Mouse (Mus musculus): ENCODE data around the gene Lmbr1l.

Lmbr1l gene

DNA sequence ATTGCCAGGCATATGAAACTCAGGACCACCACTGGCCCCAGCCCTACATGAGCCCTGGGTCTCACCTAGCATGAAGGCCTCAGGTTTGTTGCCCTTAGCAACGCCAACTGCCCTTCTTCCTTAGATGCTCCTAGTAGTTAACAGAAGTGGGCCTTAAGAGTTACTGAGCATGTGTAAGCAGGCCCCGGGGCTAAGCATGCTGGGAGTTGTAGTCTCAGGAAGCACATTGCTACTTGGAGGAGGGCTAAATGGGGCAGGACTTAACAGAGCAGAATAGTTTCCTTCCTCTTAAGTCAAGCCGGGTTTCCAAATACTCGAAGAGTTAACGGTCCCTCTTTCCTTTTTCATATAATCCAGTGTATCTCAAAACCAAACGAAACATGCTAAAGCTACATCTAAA is 50.7 kb downstream of the Lmbr1l start:
- DNase-seq = peak; percentile 72

DNA sequence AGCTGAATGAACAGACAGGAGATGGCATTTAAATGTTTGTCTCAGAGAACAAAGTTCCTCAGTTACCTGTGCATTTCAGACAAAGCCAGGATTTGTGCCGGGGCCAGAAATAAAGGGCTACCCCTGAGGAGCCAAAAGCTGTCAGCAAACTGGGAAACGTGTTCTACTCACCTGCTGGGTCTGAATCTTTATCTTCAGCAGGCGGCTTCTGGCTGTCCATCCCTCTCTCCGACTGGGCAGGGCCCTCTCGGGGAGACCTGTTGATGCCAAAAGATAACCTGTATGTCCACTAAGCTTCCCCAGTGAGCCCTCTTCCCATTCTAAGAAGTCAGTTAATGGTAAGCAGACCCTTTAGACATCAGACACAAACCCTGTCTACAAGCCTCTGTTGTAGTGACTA is 51.5 kb downstream of the Lmbr1l start:
- no peak for DNase-seq

DNA sequence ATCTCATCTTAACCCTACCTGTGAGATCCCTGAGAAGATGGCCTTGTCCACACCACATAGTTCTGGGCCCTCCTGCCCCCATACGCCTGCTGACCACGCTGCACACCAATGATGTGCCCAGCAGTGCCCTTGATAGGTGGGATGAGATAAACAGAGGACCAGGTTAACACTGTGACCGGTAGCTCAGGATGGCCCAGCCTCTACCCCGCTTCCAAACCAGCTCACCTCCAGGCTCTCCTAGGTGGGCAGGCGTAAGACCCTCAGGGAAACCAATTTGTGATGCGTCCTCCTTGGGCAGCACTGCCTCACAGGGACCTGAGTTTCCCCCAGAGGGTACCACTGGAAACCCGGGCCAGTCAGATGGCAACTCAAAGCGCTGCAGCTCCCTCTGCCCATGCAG is 52.3 kb downstream of the Lmbr1l start:
- no peak for DNase-seq

DNA sequence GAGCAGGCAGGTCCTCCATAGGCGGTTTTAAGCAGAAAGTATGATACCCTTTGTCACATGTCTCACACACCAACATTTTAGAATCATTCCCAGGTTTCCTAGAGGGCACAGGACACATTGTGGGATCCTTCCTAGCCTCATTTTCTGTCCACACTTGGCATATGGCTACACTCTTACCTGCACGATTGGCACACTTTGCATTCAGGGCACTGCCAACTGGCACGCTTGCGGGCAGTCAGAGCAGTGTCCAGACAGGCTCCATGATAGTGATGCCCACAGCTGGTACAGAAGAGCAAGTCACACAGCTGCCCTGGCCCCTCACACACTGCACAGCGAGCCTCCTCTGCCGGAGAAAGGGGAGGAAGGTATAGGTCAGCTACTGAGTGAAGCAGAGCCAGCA is 53.1 kb downstream of the Lmbr1l start:
- DNase-seq = no peak

DNA sequence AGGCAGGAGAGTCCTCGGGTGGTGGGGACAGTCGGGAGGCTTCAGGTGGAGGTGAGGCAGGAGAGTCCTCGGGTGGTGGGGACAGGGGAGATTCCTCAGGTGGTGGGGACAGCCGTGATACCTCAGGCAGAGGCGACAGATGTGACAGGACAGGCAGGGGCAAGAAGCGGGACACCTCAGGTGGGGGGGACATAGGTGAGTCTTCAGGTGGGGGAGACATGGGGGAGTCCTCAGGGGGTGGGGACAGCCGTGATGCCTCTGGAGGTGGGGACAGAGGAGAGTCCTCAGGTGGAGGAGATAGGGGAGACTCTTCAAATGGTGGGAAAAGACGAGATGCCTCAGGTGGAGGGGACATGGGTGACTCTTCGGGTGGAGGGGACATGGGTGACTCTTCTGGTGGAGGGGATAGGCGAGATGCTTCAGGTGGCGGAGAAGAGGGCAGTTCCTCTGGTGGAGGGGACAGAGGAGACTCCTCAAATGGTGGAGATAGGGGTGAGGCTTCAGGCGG is 54.5 kb downstream of the Lmbr1l start:
- DNase-seq = no peak

DNA sequence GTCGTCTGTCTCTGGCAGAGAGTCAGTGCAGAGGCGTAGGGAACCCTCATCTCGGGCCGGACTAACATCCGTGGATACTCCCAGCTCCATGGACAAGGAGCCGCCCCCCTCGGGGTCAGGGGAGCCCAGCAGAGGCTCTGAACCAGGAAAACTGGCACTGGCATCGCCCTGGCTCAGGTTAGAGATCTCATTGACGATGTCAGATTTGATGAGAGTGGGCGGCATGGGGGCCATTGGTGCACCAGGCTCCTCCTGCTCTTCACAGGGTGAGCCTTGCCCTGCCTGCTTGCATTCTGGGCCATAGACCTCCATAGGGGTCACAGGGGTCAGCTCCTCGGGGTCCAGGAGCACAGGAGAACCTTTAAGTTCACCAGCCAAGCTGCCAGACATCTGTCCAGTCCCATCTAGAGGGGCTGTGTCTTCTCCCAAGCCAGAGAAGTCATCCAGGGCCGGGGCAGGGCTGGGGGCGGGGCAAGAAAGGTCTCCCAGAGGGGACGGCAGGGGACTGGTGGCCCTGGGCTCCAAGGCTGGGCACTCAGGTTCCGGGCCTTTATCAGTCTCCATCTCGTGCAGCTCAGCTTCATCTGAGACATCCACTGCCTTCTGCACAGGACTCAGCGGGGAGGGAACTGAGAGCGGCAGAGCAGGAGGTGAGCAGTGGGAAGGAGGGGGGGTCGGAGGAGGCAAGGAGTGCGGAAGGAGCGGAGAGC is 56.2 kb downstream of the Lmbr1l start:
- no peak for DNase-seq

DNA sequence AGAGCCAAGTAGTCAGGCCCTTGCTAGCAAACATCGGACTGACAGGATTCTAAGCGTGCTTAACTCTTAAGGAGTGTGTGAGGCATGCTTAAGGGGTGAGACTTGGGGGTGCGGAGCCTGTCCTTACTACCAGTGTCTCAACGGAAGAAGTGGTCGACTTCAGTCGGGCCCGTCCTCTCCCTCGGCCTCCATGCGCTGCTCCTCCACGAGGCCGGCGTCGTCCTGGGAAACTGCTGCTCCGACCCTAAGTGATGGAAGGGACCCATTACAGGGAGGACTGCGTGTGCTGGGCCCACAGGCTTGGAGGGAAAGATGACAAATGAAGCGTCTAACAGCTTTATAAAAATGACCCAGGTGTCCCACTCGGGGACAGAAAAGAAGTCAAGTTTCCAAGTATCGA is 57.1 kb downstream of the Lmbr1l start:
- no peak for DNase-seq

DNA sequence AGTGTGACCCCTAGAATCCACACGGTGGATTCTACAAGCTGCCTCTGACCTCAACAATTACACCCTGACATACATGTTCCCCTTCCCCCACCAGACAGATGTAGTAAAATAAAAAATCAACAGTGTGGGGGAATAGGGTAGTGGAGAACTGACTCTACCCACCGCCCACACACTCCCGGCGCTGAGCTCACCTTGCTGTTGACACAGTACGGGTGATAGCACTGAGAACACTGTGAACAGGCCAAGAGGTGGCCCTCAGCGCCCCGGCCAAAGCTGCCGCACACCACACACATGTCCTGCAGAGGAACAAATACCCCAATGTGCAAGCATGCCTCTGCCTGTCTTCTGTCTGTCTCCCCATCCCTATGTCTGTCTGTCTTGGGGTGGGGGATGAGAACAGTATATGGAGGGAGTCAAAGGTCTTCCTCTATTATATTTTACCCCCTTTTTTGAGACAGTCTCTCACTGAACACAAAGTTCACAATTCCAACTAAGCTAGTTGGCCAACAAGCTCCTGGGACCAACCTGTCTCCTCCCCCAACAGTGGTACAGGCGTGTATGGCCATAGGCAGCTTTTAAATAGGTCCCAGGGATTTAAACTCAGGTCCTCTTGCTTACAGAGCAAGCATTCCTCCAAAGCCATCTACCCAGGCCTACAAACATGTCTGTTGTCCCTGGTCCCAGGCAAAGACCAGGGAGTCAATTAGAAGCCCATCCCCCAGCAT is 58.5 kb downstream of the Lmbr1l start:
- no peak for DNase-seq

DNA sequence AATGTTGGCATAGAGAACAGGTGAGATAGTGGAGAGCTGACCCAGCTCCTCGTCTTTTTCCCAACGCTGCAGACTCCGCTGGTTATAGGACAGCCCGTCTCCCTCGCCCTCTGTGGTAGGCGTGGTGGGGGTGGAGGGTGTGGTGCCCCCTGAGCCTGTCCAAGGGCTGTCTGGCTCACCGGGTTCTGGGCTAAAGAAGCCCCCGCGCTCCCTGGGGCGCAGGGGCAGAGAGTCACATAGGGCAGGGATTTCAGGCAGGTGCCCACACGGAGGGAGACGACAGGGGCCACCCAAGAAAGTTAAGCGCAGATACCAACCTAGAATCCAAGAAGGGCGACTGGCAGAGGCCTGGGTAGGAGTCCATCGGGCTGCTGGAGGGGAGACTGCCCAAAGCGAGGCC is 63.8 kb downstream of the Lmbr1l start:
- no peak for DNase-seq
